Mouse (Mus musculus) thymus, postnatal 36 days (tissue): ENCODE measurements at regions not wholly inside any gene's neighbourhood (a gene's known extent, or its start where the extent isn't known, plus 50 kb on each side); places are given as distances from the start of the nearest gene placed in this dataset.
A peak's percentile ranks its signal among the peaks of the same experiment; 100 is the strongest.

ENCODE experiments used
- DNase-seq, 2 experiments: peaks; one replicate each; pipeline ENCODE4 v3.0.0; 2022; ENCODE audit warnings: mixed read lengths in 2 of 2

DNA sequence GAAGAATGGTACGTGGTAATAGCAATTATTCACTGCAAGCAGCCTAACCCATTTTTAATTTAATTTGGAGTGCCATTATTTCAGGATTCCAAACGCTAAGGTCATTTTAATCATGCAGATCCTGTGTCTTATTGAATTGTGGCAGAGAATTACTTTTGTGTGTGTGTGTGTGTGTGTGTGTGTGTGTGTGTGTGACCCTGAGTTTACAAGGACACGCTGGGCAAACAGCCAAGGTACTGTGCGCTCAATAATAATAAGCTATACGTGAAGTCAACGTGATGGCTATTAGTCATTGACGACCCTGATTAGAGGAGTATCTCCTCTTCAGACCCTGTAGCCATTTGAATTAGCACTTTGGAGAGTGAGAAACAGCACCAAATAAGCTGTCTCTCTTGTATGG is 144.1 kb downstream of the Klf7 start:
- no peak for DNase-seq

DNA sequence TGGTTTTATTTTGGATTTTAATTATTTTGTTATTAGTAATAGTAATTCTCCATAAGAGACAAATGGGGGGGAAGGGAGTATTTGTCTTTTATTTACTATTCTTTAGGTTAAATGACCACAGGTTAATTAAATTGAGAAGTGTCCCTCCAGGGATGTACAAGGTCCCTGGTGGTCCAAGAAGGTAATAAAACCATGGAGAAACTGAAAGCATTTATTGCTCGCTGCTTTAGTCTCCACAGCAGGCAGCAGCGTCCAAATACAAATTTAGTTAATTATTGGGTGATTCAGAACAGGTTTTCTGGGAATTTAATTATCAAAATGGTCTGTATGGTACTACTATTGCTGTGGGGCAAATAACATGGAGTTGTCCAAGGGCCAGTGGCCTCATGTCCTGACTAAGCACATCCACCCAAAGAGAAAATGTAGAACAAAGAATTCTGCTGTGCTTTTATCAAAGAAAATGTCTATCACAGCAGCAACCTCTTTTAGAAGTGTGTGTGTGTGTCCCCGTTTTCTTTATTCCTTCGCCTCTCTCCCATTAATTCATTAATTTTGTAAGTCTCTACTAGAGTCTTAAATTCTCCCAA is 144.7 kb downstream of the Klf7 start:
- DNase-seq: no peak

DNA sequence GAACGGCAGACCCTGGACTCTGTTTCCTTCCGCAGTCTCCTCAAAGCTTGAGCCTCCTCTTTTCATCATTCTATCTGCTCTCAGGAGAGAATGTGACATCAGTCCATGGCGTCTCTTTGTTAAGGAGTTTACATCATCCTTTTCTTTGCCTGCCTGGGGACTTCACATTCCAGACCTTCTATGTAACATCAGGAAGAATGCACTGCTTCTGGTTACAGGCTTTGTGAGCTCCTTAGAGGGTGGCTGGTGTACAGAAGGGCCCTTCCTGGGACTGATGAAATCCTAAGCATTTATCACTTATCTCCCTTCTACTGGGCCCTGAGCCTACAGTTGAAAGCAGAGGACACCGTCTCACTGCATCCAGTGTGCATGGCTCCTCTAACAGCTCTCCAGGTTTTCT is 145.2 kb downstream of the Klf7 start:
- no peak for DNase-seq

DNA sequence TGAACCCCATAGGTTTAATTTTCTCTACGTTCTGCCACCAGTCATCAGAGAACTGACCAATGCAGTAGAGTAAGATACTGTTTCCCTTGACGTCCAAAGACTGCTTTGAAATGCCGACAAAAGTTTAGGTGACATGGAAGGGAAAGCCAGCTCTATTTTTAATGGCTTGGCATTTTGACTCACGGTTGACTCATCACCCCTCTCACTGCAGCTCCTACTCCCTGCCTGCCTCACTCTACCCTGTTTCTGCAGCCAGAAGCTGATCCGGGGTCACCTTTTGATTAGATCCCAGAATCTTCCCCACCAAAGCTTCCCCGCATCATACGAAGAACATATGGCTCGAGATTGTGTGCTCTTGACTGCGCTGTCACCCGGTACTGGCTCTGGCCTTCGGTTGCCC is 154.2 kb downstream of the Klf7 start:
- DNase-seq: no peak

DNA sequence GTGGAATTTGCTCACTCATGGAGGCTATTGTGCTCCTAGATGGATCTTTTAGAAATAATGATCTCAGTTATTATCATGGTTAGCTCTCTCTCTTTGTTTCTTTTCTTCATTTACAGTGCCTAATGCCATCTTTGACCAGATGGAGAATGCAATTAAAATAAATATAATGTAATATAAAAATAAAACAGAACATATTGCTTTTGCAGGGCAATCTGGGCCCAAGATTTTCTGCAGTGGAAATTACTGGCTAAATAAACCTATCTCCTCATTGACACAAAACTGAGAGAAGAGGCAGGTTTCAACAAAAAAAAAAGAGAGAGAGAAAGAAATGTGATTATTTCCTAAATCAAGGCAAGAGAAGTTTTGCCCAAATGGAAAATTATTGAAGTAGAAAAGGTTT is 156.6 kb downstream of the Klf7 start:
- DNase-seq: no peak

DNA sequence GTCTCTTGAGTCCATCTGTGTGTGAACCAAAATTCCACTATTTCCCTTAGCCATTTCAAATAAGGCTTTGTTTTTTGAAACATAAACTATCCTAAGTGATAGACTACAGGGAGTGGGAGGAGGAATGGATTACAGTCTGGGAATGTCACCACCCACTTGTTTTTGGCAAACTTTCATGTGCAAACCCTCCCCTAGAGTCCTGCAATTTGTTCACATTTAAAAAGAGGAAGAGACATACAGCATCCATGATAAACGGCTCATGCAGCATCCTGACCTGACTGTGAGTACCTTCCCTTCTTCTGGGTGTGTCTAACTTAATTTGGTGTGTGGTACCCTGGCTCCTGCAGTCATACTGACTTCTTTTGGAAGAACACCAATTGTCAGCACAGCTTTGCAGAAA is 157.6 kb downstream of the Klf7 start:
- no peak for DNase-seq

DNA sequence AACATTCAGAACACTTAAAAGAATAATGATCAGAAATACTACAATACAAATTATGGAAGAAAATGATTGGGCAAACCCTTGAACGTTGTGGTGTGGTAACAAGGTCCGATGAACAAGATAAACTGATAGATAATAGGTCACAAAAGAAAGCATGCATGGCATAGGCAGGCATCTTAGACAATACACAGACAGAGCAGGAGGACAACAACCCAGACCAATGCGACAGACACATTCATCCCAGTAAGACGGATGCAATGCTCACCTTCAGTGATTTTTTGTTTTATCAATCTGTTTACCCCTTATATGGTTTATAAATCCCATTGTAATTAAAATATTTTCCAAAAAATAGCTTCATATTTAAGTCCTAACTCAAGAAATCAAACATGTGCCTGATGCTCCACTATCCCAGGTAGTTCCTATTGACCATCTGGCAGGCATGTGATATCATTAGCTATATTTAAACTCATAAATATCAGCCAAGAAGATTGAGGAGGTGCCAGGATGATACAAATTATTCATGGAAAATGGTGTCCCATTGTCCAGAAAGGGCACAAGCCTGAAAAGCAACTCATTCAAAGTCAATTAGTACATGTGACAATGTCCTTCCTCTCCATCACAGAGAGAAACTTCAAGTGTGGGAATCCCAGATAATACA is 166.3 kb downstream of the Klf7 start:
- DNase-seq: no peak

DNA sequence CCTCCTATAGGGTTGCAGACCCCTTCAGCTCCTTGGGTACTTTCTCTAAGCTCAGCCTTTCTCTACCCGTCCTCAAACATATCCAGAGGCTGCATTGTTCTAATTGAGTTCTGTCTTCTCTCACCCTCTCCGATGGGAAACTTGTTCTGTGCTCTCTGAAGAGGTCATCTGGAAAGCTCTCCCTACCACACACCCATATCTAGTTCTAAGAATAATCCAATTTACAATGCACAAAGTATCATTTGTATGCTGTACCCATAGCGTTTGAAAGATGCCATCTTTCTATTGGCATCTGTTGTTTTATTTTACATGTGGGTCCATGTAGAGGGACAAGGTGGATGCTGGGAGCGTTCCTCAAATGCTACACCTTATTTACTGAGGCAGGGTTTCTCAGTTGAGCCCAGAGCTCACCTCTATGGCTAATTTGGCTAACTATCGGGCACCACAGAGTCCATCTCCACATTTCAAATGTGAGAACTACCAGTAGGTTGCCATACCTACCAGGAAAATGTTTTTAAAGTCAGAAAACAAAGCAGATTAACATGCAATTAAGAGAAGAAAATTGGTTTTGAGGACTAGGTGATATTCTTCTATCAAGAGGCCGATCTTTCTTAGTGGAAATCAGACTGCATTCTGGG is 167.1 kb downstream of the Klf7 start:
- no peak for DNase-seq

DNA sequence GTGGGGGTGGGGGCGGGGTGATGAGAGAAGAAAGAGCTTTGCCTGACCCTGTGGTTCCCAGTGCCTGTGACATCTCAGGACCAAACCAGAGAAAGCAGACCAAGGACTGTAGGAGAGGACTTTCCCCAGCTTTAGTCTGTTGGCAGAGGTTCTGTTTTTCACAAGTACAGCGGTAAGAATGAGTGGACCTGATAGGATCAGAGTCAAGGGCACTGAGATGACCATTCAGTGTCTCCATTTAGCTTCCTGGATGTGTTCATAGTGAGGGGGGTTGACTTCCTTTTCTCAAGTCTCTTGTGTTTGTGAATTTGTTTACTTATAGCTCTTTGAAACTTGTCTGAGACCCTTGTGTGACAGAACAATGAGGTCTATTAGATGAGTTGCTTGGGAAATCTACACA is 167.9 kb downstream of the Klf7 start:
- DNase-seq: no peak

DNA sequence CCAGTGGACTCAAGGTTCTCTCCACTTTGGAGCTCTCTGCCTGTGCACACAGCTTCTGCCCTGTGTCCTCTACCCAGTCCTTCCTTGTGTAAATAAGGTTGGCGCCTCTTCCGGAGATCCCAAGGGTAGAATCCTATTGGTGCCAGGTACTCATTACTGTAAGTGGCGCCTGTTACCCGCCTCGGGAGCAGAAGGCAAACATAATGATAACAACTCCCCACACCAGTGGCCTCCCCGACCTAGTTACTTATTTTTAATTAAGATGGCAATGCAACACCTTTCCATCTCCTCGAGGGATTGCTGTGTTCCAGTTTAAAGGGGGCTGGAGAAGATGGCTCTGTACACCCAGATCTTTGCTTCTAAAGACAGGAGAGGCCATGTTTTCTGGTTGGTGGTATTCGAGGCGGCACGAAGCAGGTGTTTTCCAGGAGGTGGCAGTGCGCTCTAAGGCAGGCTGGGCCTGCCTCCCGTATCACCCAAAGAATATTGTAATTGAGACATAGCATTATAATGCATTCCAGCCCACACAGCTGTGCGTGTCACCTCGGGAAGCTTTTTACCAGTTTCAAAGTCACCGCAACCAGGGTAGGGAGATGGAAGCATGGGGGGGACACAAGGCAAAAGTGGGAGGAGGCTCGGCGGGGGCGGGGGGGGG is 168.7 kb downstream of the Klf7 start:
- DNase-seq: peak; percentile 71 to 73

DNA sequence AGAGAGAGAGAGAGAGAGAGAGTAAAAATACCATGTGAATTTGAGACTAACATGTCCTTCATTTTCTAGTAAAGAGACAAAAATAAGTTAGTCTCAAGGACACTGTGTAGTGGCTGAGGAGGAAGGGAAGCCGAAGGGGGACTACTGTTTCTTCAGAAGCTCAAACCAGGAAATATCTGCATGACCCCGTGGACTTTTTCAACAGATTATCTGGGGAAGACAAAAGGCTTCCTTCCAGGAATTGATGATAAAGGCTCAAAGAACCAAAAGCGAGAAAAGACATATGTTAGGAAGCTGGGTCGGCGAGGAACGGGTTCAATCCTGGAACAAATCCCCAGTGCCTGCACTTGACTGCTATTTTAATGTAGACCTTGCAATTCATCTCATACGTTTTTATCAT is 170.4 kb downstream of the Klf7 start:
- DNase-seq: no peak

DNA sequence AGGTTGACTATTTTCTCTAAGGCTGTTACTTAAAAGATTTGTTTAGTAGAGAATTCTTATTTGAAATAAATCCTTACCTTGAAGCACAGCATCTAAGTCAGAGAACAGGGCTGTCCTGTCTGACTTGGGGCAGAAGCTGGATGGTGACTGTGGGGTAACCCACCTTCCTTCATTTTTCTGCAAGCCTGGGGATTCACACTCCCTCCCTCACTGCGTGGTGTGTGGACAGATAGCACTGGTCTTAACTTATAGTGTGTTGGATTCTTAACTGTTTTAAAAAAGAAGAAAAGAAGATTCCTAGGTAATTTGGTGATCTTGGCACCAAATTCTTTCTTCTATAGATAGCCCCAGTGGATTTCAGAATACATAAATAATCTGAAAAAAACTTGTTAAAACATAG is 174.8 kb downstream of the Klf7 start:
- DNase-seq: no peak

DNA sequence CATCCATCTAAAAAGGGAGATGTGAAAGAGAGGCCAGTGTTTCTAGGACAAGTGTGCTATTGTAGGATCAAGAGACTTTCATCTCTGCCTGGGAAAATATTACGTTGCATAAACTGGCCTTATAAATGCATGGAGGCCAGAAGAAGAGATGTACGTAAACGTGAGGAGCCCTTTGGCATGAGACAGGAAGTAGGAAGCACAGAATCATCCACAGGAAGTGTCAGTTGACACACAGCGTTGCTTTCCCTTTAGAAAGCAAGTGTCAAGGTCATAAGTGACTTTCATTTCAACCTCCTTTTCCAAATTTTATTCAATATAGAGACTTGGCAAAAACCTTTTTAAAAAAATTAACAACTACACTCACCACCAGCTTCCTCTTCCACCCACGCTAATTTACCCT is 175.2 kb downstream of the Klf7 start:
- no peak for DNase-seq

DNA sequence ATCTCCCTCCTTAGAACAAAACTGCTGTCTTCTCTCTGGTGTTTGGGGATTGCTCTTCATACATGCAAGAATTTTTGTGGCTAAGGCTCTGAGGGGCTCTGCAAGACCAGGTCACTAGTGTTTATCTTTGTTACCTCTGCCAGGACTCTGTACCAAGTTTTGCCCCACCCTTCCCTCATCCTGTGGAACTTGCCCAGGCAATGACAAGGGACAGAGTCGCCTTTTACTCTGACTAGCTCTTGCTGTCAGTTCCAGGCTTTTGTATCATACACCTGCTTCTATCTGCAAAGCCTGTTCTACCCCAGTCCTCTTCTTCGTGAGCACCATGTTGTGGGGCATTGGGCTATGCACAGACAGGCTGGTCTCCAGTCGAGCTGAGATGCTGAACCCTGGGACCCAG is 175.7 kb upstream of the 4933402D24Rik start:
- DNase-seq: no peak

DNA sequence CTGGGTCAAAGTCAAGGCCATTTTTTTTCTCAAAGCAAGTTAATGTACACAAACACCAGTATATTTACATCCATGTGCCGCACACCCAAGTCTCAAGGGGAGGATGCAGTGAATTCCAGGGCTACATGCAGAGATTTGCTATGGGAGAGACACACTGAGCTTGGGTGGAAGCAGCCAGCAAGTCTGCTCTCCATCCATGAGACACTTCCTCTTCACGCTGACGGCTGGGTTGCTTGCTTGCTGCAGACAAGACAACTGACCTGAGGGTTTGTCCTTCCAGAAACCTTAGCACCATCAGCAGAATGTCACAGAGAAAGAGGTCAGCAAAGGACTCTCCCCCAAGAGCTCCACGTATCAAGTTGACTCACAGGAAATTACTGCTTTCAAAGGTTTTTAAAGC is 169.3 kb upstream of the 4933402D24Rik start:
- no peak for DNase-seq

DNA sequence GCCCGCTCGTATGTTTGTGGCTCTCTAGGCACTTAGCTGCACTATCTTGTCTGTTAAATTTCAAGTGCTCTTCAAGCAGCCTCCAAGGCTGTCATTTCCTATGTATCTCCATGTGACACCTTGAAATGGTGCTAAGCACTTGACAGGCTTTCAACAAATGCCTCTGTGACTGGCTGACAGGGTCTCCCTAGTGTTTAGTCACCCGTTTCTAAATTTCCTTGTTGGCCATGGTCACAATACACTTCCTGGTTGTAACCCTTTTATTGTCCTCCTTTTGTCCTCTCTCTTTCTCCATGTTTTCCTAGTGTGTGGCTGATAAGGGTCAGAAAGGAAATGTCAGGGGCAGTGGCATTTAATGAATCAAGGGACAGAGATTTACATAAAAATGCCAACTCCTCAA is 168.4 kb upstream of the 4933402D24Rik start:
- DNase-seq: no peak

DNA sequence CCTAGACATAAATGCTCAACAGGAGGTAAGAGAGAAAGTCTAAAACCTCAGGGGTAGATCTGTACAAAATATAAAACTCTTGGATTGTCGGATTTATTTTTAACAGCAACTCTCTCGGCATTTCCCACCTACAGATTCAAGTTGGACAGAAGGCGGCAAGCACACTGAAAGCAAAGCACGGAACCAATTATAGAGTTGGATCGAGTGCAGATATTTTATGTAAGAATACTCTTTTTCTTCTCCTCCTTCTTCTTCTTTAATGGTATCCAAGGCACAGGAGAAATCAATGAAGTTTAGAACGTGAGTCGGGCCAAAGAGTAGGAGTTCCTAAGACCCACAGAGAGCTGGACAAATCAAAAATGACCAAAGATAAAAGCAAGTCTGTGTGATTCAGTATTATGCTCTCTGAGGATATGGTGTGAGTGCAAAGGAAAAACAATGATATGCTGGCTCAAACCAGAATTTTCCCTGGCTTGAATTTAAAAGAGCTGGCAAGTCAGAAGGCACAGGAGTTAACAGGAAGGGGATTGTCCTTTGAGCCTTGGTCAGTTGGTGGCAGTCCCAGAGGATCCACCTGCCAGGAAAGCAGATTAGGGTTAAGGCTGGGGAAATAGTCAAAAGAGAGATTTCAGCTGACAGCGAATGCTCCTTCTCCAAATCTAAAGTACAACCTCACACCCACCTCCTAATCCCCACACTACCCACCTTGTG is 165.7 kb upstream of the 4933402D24Rik start:
- no peak for DNase-seq

DNA sequence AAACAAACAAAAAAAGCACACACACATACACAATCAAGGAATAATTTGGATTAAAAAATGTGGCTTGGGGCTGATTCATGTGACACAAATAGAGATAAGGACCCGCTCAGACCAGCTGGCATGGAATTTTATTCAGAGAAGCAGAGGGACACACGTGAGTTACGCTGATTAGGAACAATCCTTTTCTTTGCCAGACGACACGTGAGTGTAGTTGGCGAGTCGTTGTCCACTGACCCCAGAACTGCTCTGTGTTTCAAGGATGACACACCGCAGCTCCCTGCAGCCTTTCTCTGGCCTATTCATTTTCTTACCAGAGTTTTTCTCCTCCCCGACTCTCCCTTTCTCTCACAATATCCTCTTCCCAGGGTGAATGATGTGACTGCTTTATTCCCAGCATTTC is 163.4 kb upstream of the 4933402D24Rik start:
- DNase-seq: no peak

DNA sequence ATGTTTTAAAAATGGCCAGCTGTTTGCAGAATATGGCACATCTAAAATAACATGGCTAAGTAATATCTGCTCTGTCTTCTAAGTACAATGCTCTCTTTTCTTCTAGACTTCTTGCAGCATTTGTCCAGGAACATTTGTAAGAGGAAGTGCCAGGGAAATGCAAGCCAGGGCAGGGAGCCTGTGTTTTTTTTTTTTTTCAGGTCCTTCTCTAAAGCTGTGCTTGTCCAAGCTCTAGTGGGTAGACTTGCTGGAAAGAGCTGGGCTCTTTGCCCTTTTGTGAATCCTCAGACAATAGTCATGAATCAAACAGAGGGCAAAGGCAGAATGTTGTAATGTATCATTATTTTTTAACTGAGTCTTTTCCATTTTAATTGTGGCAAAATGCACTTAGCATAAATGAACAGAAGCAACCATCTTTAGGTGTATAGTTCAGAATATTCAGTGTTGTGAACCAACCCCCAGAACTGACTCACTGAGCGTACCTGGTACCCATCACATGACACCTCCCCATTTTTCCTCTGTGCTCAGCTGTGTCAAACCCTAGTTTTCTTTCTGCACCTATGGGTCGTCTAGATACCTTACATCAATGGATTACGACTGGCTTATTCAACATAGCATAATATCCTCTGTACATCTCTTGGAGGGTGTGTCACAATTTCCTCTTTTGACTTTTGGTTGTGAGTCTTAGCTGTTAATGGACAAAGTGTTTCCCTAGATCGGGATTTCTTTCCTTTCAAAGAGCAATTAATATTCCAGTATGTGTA is 160.5 kb upstream of the 4933402D24Rik start:
- DNase-seq: no peak

DNA sequence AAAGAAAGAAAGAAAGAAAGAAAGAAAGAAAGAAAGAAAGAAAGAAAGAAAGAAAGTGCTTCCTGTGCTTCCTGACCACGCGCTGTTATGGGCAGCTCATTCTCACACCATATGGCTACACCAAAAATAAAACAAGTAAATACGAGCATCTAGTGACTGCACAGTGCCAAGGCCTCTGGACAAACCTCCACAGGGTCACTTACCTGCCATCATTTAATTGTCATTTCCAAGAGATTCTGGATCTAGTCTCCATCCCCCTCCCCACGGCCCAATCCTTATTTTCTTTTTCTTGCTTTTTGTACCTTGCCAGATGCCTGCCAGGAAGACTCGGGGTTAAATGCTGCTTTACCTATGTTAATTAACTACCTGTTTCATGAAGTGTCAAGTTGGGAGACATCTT is 159.8 kb upstream of the 4933402D24Rik start:
- no peak for DNase-seq

DNA sequence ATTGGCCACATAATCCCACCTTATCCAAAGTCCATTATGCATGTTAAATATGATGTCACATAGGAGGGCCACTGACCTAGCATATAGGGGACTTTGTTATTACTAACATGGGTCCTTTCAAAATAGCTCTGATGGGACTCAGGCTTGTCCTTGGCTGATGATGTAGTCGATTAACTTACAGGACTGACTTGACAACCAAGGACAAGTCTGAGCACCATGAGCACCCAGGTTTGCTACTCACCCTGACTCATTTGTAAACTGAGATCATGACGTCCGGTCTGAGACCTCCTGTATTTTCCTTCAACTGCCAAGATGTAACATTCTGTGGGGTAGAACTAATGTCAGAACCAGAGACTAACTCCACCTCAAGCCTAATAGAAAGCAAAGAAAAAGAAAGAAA is 159.3 kb upstream of the 4933402D24Rik start:
- DNase-seq: no peak

DNA sequence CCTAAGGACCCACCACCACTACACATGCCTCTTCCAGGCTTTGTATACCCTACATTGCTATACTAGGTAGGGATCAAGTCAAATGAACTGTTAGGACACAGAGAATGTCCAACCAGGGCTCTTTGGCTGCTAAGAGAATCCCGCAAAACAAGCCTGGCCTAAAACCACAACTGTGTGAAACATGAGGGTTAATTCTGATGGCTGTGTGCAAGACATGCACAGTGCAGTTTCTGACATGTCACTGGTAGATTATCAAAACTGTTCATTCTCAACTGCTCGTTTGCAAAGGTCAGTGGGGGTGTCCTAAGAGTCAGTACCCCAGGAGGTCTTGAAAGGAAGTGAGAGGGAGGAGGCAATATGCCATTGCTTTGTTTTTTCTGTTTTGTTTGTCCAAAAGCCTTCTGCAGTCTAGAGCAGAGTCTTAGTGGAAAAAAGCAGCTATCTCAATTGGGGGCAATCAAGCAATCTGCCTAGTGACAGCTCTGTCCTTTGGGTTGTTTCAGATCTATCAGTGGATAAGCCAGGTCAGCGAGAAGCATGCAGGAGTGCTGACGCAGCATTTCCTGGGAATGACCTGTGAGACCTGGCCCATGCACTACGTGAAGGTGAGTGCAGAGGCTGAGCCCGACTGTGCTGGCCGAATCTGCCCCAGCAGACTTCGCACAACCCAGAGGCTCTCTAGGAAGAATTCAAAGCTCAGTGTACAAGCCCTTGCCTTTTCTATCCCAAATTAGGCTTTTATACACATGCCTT is 151.3 kb upstream of the 4933402D24Rik start:
- no peak for DNase-seq
